ENCODE assay signal across 8 mouse cellular contexts in genomic region chrX:155622961-155623599, GRCm38 (mm10). TPM values are rescaled to one million over a fixed set of nuclear protein-coding genes. Genes with fewer than 3 reads are reported as not detected.
DNase-seq lines count a peak whose midpoint lies in the region; TF ChIP-seq lines count a peak whose summit lies in the region.

No protein-coding gene starts in this region.

- H3K4me1 ChIP-seq in bone marrow macrophage, adult 2 months (ENCODE audit: control insufficient read depth, insufficient read depth, low read length) = no peaks in the 10 kb centered on the region; the same call in 1 of the 2 replicates
- peaks cover 20% of the 10 kb centered on the region; the same call in 1 of the 2 replicates for H3K4me1 ChIP-seq in forebrain, embryonic 10.5 days
- peaks cover 11% of the 10 kb centered on the region for H3K4me1 ChIP-seq in midbrain, embryonic 10.5 days

- H3K4me3 ChIP-seq in bone marrow macrophage, adult 2 months (ENCODE audit: insufficient read depth, low read length) = peak overlapping the region; percentile 61
- H3K4me3 ChIP-seq in forebrain, embryonic 10.5 days = peak overlapping the region; percentile 58
- peak overlapping the region; percentile 61 for H3K4me3 ChIP-seq in midbrain, embryonic 10.5 days

- no peak for TF ChIP-seq CTCF in bone marrow macrophage, adult 2 months (IDR thresholded peaks at IDR 0.05; ENCODE audit: low read depth, low read length)

- H3K36me3 ChIP-seq in forebrain, embryonic 10.5 days (replicated peaks) = no peaks in the 10 kb centered on the region
- no peaks in the 10 kb centered on the region for H3K36me3 ChIP-seq in midbrain, embryonic 10.5 days

- H3K27ac ChIP-seq in bone marrow macrophage, adult 2 months (ENCODE audit: insufficient read depth, low read depth, low read length) = no peak overlapping the region
- peak overlapping the region; percentile 35; the same call in 1 of the 2 replicates for H3K27ac ChIP-seq in forebrain, embryonic 10.5 days
- H3K27ac ChIP-seq in midbrain, embryonic 10.5 days (replicated peaks) = peak overlapping the region; percentile 38; the same call in 1 of the 2 replicates

- DNase-seq in kidney, adult 18-20 months = peak; percentile 9
- no peak for DNase-seq in kidney, postnatal 14 days
- peak; percentile 21 for DNase-seq in forebrain, embryonic 10.5 days (ENCODE audit: extremely low spot score, low spot score)
- peak; percentile 2 for DNase-seq in layer of hippocampus, adult 9-11 months
- peak; percentile 30 for DNase-seq in midbrain, embryonic 10.5 days (ENCODE audit: low spot score)
- peak; percentile 35 for DNase-seq in testis, postnatal 10 days (ENCODE audit: low spot score)
- DNase-seq in urinary bladder, postnatal 25 days (ENCODE audit: low spot score) = no peak

- peaks cover 65% of the 10 kb centered on the region for H3K27me3 ChIP-seq in forebrain, embryonic 10.5 days (ENCODE audit: poor library complexity, severe bottlenecking)
- peaks cover 68% of the 10 kb centered on the region for H3K27me3 ChIP-seq in midbrain, embryonic 10.5 days (ENCODE audit: low read depth, poor library complexity, severe bottlenecking)

- no peak for TF ChIP-seq POLR2A in bone marrow macrophage, adult 2 months (IDR thresholded peaks at IDR 0.05; ENCODE audit: borderline replicate concordance, low read depth, low read length)

- H3K9me3 ChIP-seq in forebrain, embryonic 10.5 days = no peaks in the 10 kb centered on the region
- H3K9me3 ChIP-seq in midbrain, embryonic 10.5 days (replicated peaks) = peaks cover 5% of the 10 kb centered on the region; the same call in 1 of the 2 replicates

- 8% methylated on average over 36 of the region's 69 CpGs for WGBS in forebrain, embryonic 10.5 days
- 35% methylated on average over 41 of the region's 69 CpGs for WGBS in midbrain, embryonic 10.5 days

RNA-seq across cellular contexts. Expression of gene Ptchd1, which starts 0.5 kb away (rescaled TPM):
- polyA plus RNA-seq in bone marrow macrophage, adult 2 months (2012; ENCODE audit: insufficient read depth, insufficient read length, missing spikeins) = 10.0 and 11.1 TPM in 2 replicates
- polyA plus RNA-seq in forebrain, embryonic 10.5 days (2016; fragmentation: Nextera tagmentation; extraction: Ambion mirVana) = 0.53 and 0.73 TPM in 2 replicates
- polyA plus RNA-seq in midbrain, embryonic 10.5 days (2016; fragmentation: Nextera tagmentation; extraction: Ambion mirVana) = 0.72 and 1.0 TPM in 2 replicates

RNA-seq across cellular contexts. Expression of gene Gm15155, which starts 1.5 kb away (rescaled TPM):
- not detected in 2 replicates for polyA plus RNA-seq in bone marrow macrophage, adult 2 months (2012; ENCODE audit: insufficient read depth, insufficient read length, missing spikeins)
- polyA plus RNA-seq in forebrain, embryonic 10.5 days (2016; fragmentation: Nextera tagmentation; extraction: Ambion mirVana) = not detected in 2 replicates
- polyA plus RNA-seq in midbrain, embryonic 10.5 days (2016; fragmentation: Nextera tagmentation; extraction: Ambion mirVana) = not detected in 2 replicates

Comparison
In these comparisons a context has a peak if more than half of its experiments do, and no peak if none do; other contexts are left out.
1. DNase-seq: peak in kidney, adult 18-20 months (single experiment), forebrain, embryonic 10.5 days (single experiment), layer of hippocampus, adult 9-11 months (single experiment), midbrain, embryonic 10.5 days (single experiment) and testis, postnatal 10 days (single experiment); none in kidney, postnatal 14 days (single experiment) and urinary bladder, postnatal 25 days (single experiment).
2. Peak in every context shown above with its lines, with median percentiles within 50 percentile points of each other: H3K4me3 ChIP-seq.